In genomic region chr5:124353011-124353725, GRCm38 (mm10) we compare ENCODE assay signal across 8 mouse cellular contexts. TPM values are rescaled to one million over a fixed set of nuclear protein-coding genes. Genes with fewer than 3 reads are reported as not detected.
DNase-seq lines count a peak whose midpoint lies in the region; ATAC-seq and TF ChIP-seq lines count a peak whose summit lies in the region.

No protein-coding gene starts in this region.

- H3K27me3 ChIP-seq in kidney, embryonic 14.5 days (ENCODE audit: control insufficient read depth, insufficient read depth, low read length) = no peaks in the 10 kb centered on the region
- H3K27me3 ChIP-seq in embryonic facial prominence, embryonic 14.5 days (replicated peaks; ENCODE audit: control insufficient read depth, insufficient read depth, low read length) = no peaks in the 10 kb centered on the region
- H3K27me3 ChIP-seq in hindbrain, embryonic 10.5 days (ENCODE audit: insufficient read depth, poor library complexity, severe bottlenecking) = no peaks in the 10 kb centered on the region
- H3K27me3 ChIP-seq in liver, embryonic 13.5 days = no peaks in the 10 kb centered on the region
- H3K27me3 ChIP-seq in small intestine, adult 2 months (ENCODE audit: control insufficient read depth, insufficient read depth, low read length) = no peaks in the 10 kb centered on the region

- 0 out of 2 replicates have a peak, but pooled peaks have one; percentile 1 for ATAC-seq in kidney, embryonic 14.5 days (ENCODE audit: low FRiP score, low TSS enrichment)
- ATAC-seq in embryonic facial prominence, embryonic 14.5 days (ENCODE audit: low read depth) = no peak
- peak; percentile 1; the same call in 1 of the 2 replicates for ATAC-seq in liver, embryonic 13.5 days (ENCODE audit: low read depth)

- no peak; the same call in 1 of the 2 replicates for TF ChIP-seq POLR2A in small intestine, adult 2 months (IDR thresholded peaks at IDR 0.05; ENCODE audit: low read depth, low read length)

- peak overlapping the region; percentile 79 for H3K4me2 ChIP-seq in kidney, embryonic 14.5 days (replicated peaks; ENCODE audit: low read depth, low read length)
- H3K4me2 ChIP-seq in embryonic facial prominence, embryonic 14.5 days (ENCODE audit: low read depth, low read length) = peak overlapping the region; percentile 63
- H3K4me2 ChIP-seq in liver, embryonic 13.5 days = peak overlapping the region; percentile 97

- no peak for DNase-seq in kidney, adult 11 months
- peak; percentile 40 for DNase-seq in R1 (ENCODE audit: low read depth, low spot score)
- peak; percentile 39 for DNase-seq in embryonic facial prominence, embryonic 14.5 days (ENCODE audit: low spot score)
- DNase-seq in hindbrain, embryonic 10.5 days (ENCODE audit: low spot score) = peak; percentile 69
- DNase-seq in liver, embryonic 13.5 days = peak; percentile 20
- no peak for DNase-seq in left cerebral cortex, adult 11 months (ENCODE audit: low spot score)

- peaks cover 14% of the 10 kb centered on the region for H3K4me1 ChIP-seq in kidney, embryonic 14.5 days (ENCODE audit: control insufficient read depth, insufficient read depth, low read length)
- peaks cover 17% of the 10 kb centered on the region for H3K4me1 ChIP-seq in embryonic facial prominence, embryonic 14.5 days (ENCODE audit: control insufficient read depth, insufficient read depth, low read length)
- H3K4me1 ChIP-seq in hindbrain, embryonic 10.5 days (replicated peaks) = peaks cover 39% of the 10 kb centered on the region
- peaks cover 46% of the 10 kb centered on the region for H3K4me1 ChIP-seq in liver, embryonic 13.5 days (replicated peaks)
- H3K4me1 ChIP-seq in small intestine, adult 2 months (ENCODE audit: control insufficient read depth, insufficient read depth, insufficient read length, low read length) = peaks cover 14% of the 10 kb centered on the region

- H3K36me3 ChIP-seq in kidney, embryonic 14.5 days (ENCODE audit: control insufficient read depth, insufficient read depth, low read length) = peaks cover 21% of the 10 kb centered on the region
- peaks cover 18% of the 10 kb centered on the region for H3K36me3 ChIP-seq in embryonic facial prominence, embryonic 14.5 days (ENCODE audit: control insufficient read depth, insufficient read depth, low read length)
- peaks cover 33% of the 10 kb centered on the region for H3K36me3 ChIP-seq in hindbrain, embryonic 10.5 days
- H3K36me3 ChIP-seq in liver, embryonic 13.5 days = peaks cover 22% of the 10 kb centered on the region
- H3K36me3 ChIP-seq in small intestine, adult 2 months (ENCODE audit: control insufficient read depth, insufficient read depth, low read length) = peaks cover 9% of the 10 kb centered on the region

- peak overlapping the region; percentile 96 for H3K4me3 ChIP-seq in kidney, embryonic 14.5 days (ENCODE audit: low read length)
- peak overlapping the region; percentile 93 for H3K4me3 ChIP-seq in embryonic facial prominence, embryonic 14.5 days (ENCODE audit: low read depth, low read length)
- H3K4me3 ChIP-seq in hindbrain, embryonic 10.5 days = peak overlapping the region; percentile 99
- peak overlapping the region; percentile 94 for H3K4me3 ChIP-seq in liver, embryonic 13.5 days (replicated peaks)
- peak overlapping the region; percentile 92 for H3K4me3 ChIP-seq in small intestine, adult 2 months (ENCODE audit: low read depth, low read length)

- no peaks in the 10 kb centered on the region for H3K9me3 ChIP-seq in kidney, embryonic 14.5 days (ENCODE audit: control insufficient read depth, low read length)
- no peaks in the 10 kb centered on the region for H3K9me3 ChIP-seq in embryonic facial prominence, embryonic 14.5 days (ENCODE audit: control insufficient read depth, low read length)
- H3K9me3 ChIP-seq in hindbrain, embryonic 10.5 days = no peaks in the 10 kb centered on the region
- H3K9me3 ChIP-seq in liver, embryonic 13.5 days (replicated peaks) = no peaks in the 10 kb centered on the region

- peak overlapping the region; percentile 99 for H3K27ac ChIP-seq in kidney, embryonic 14.5 days (ENCODE audit: low read depth, low read length)
- peak overlapping the region; percentile 99 for H3K27ac ChIP-seq in embryonic facial prominence, embryonic 14.5 days (replicated peaks; ENCODE audit: low read depth, low read length)
- peak overlapping the region; percentile 100 for H3K27ac ChIP-seq in hindbrain, embryonic 10.5 days
- peak overlapping the region; percentile 89 for H3K27ac ChIP-seq in liver, embryonic 13.5 days
- H3K27ac ChIP-seq in small intestine, adult 2 months (ENCODE audit: insufficient read depth, low read depth, low read length) = peak overlapping the region; percentile 74

- WGBS in kidney, embryonic 14.5 days = 0% methylated on average over 30 of the region's 32 CpGs
- WGBS in embryonic facial prominence, embryonic 14.5 days = 0% methylated on average over 23 of the region's 32 CpGs
- under 1% methylated on average over 32 of the region's 32 CpGs for WGBS in hindbrain, embryonic 10.5 days
- WGBS in liver, embryonic 13.5 days (ENCODE audit: insufficient replicate concordance) = under 1% methylated on average over 31 of the region's 32 CpGs
- WGBS in small intestine, adult 2 months = under 1% methylated on average over 32 of the region's 32 CpGs

- peak overlapping the region; percentile 100 for H3K9ac ChIP-seq in kidney, embryonic 14.5 days (ENCODE audit: low read depth, low read length)
- H3K9ac ChIP-seq in embryonic facial prominence, embryonic 14.5 days (ENCODE audit: low read depth, low read length) = peak overlapping the region; percentile 100
- peak overlapping the region; percentile 96 for H3K9ac ChIP-seq in liver, embryonic 13.5 days

- TF ChIP-seq CTCF in small intestine, adult 2 months (IDR thresholded peaks at IDR 0.05; ENCODE audit: extremely low read depth, insufficient read length, insufficient replicate concordance, low read depth, low read length) = no peak

RNA-seq across cellular contexts. Expression of gene Cdk2ap1, which starts 9.7 kb away (rescaled TPM):
- polyA plus RNA-seq in kidney, embryonic 14.5 days (2014; fragmentation: Nextera tagmentation; extraction: Ambion mirVana) = 62.3 and 87.0 TPM in 2 replicates
- 62.2 and 69.7 TPM in 2 replicates for polyA plus RNA-seq in embryonic facial prominence, embryonic 14.5 days (2014; fragmentation: Nextera tagmentation; extraction: Ambion mirVana)
- polyA plus RNA-seq in hindbrain, embryonic 10.5 days (2016; fragmentation: Nextera tagmentation; extraction: Ambion mirVana) = 71.2 and 95.2 TPM in 2 replicates
- polyA plus RNA-seq in liver, embryonic 13.5 days (2015; fragmentation: Nextera tagmentation; extraction: Ambion mirVana) = 15.2 and 17.1 TPM in 2 replicates
- 27.4 and 52.8 TPM in 2 replicates for polyA plus RNA-seq in small intestine, adult 2 months (2012; rRNA removed)

RNA-seq across cellular contexts. Expression of gene 2810006K23Rik, which starts 25.3 kb away (rescaled TPM):
- 12.5 and 13.2 TPM in 2 replicates for polyA plus RNA-seq in kidney, embryonic 14.5 days (2014; fragmentation: Nextera tagmentation; extraction: Ambion mirVana)
- 9.3 and 10.4 TPM in 2 replicates for polyA plus RNA-seq in embryonic facial prominence, embryonic 14.5 days (2014; fragmentation: Nextera tagmentation; extraction: Ambion mirVana)
- 26.9 and 27.7 TPM in 2 replicates for polyA plus RNA-seq in hindbrain, embryonic 10.5 days (2016; fragmentation: Nextera tagmentation; extraction: Ambion mirVana)
- 7.0 and 7.7 TPM in 2 replicates for polyA plus RNA-seq in liver, embryonic 13.5 days (2015; fragmentation: Nextera tagmentation; extraction: Ambion mirVana)
- polyA plus RNA-seq in small intestine, adult 2 months (2012; rRNA removed) = 1.5 and 1.9 TPM in 2 replicates

RNA-seq across cellular contexts. Expression of gene Mphosph9, which starts 25.4 kb away (rescaled TPM):
- polyA plus RNA-seq in kidney, embryonic 14.5 days (2014; fragmentation: Nextera tagmentation; extraction: Ambion mirVana) = 11.8 and 20.8 TPM in 2 replicates
- polyA plus RNA-seq in embryonic facial prominence, embryonic 14.5 days (2014; fragmentation: Nextera tagmentation; extraction: Ambion mirVana) = 9.3 and 10.2 TPM in 2 replicates
- polyA plus RNA-seq in hindbrain, embryonic 10.5 days (2016; fragmentation: Nextera tagmentation; extraction: Ambion mirVana) = 17.3 and 19.3 TPM in 2 replicates
- 5.6 and 6.3 TPM in 2 replicates for polyA plus RNA-seq in liver, embryonic 13.5 days (2015; fragmentation: Nextera tagmentation; extraction: Ambion mirVana)
- polyA plus RNA-seq in small intestine, adult 2 months (2012; rRNA removed) = 0.76 and 1.4 TPM in 2 replicates

Comparison
In these comparisons a context has a peak if more than half of its experiments do, and no peak if none do; other contexts are left out.
1. DNase-seq: peak in R1 (single experiment), embryonic facial prominence, embryonic 14.5 days (single experiment), hindbrain, embryonic 10.5 days (single experiment) and liver, embryonic 13.5 days (single experiment); none in kidney, adult 11 months (single experiment) and left cerebral cortex, adult 11 months (single experiment).
2. Peak in every context shown above with its lines, with median percentiles within 50 percentile points of each other: H3K27ac ChIP-seq, H3K4me2 ChIP-seq, H3K4me3 ChIP-seq and H3K9ac ChIP-seq.